Mouse (Mus musculus) intestine, postnatal 0 days (tissue): ENCODE results near the gene Fgfr2. TPM values are rescaled to one million over a fixed set of nuclear protein-coding genes. Genes with fewer than 3 reads are reported as not detected.

Experiments
- ATAC-seq: fragments of 200-750 bp; cut with Nextera tagmentation; 2 replicates; pipeline ENCODE4 v1.8.0; 2017; ENCODE audit warnings: mild to moderate bottlenecking, moderate TSS enrichment, moderate library complexity
- H3K27ac ChIP-seq: fragments of 300-500 bp; sonication (generic); 2 replicates; pipeline ENCODE4 v1.5.1; 2014; ENCODE audit warnings: mild to moderate bottlenecking, low read depth, low read length, moderate library complexity
- H3K27me3 ChIP-seq: fragments of 300-500 bp; sonication (generic); replicated peaks from 2 replicates; pipeline ENCODE4 v1.6.1; 2014; ENCODE audit warnings: low read length, mixed read lengths; ENCODE audit not compliant: control insufficient read depth, insufficient read depth
- H3K36me3 ChIP-seq: fragments of 300-500 bp; sonication (generic); 2 replicates; pipeline ENCODE4 v1.6.1; 2014; ENCODE audit warnings: mild to moderate bottlenecking, moderate library complexity; ENCODE audit not compliant: control insufficient read depth, insufficient read depth
- H3K4me1 ChIP-seq: fragments of 300-500 bp; sonication (generic); replicated peaks from 2 replicates; pipeline ENCODE4 v1.6.1; 2014; ENCODE audit warnings: antibody characterized with exemption, low read length, mixed read lengths; ENCODE audit not compliant: control insufficient read depth, insufficient read depth
- H3K4me2 ChIP-seq: fragments of 300-500 bp; sonication (generic); replicated peaks from 2 replicates; pipeline ENCODE4 v1.6.1; 2014; ENCODE audit warnings: low read depth, mild to moderate bottlenecking, moderate library complexity
- H3K4me3 ChIP-seq: fragments of 300-500 bp; sonication (generic); 2 replicates; pipeline ENCODE4 v1.5.1; 2014; ENCODE audit warnings: low read depth, low read length
- H3K9ac ChIP-seq: fragments of 300-500 bp; sonication (generic); 2 replicates; pipeline ENCODE4 v1.6.1; 2014; ENCODE audit warnings: mild to moderate bottlenecking, low read depth, low read length
- H3K9me3 ChIP-seq: fragments of 300-500 bp; sonication (generic); 2 replicates; pipeline ENCODE4 v1.6.1; 2016; ENCODE audit warnings: mixed run types; ENCODE audit not compliant: control insufficient read depth
- CTCF ChIP-seq: sonication (generic); IDR thresholded peaks from 2 replicates; pipeline ENCODE4 v1.5.1; 2016; ENCODE audit warnings: low read depth, mild to moderate bottlenecking, control low read depth, antibody characterized with exemption, moderate library complexity
- WGBS: fragments of 180-500 bp; shearing (Covaris S2); extraction: QIAGEN DNeasy Blood & Tissue Kit; methylation state at CpG from one replicate; pipeline ENCODE4 v1.1.7; 2014; 5-methylcytosine and 5-hydroxymethylcytosine counted together
- polyA plus RNA-seq: library from polyadenylated mRNA; unstranded; fragments of >200 nt; fragmentation: Nextera tagmentation; extraction: Ambion mirVana; gene quantifications from 2 replicates; pipeline ENCODE4 v1.2.1, GENCODE M21; 2015

The Fgfr2 gene
- polyA plus RNA-seq, 1 experiment from 2014 or later: 29.5 TPM

GRCm38 (mm10) chr7:130944766-130945475, 2178.2 kb downstream of the Fgfr2 start:
- WGBS: 89% methylated on average over 11 of the region's 11 CpGs

GRCm38 (mm10) chr7:130943280-130943895, 2179.8 kb downstream of the Fgfr2 start:
- Histone ChIP-seq H3K4me1 (no peaks in the 10 kb centered on the region), H3K4me3 (no peak overlapping the region), H3K9ac (no peak overlapping the region), H3K9me3 (no peaks in the 10 kb centered on the region), H3K36me3 (no peaks in the 10 kb centered on the region), H3K27ac (no peak overlapping the region), H3K27me3 (peaks cover 5% of the 10 kb centered on the region; the same call in 1 of the 2 replicates), H3K4me2 (no peak overlapping the region)
- ATAC-seq: no peak
- no peak for TF ChIP-seq CTCF
- WGBS: 80% methylated on average over 9 of the region's 9 CpGs

More at GRCm38 (mm10) chr7:130944766-130945475, 2178.2 kb downstream of the Fgfr2 start:
- Histone ChIP-seq H3K27ac (no peak overlapping the region), H3K9ac (no peak overlapping the region), H3K4me3 (no peak overlapping the region), H3K4me1 (no peaks in the 10 kb centered on the region), H3K27me3 (no peaks in the 10 kb centered on the region), H3K9me3 (no peaks in the 10 kb centered on the region), H3K36me3 (no peaks in the 10 kb centered on the region), H3K4me2 (no peak overlapping the region)
- no peak for TF ChIP-seq CTCF
- ATAC-seq: no peak

- no peaks in the 10 kb centered on the region for H3K9me3 ChIP-seq
- ATAC-seq: no peak
- no peak for TF ChIP-seq CTCF
- no peak overlapping the region for H3K9ac ChIP-seq
- no peak overlapping the region for H3K4me2 ChIP-seq
- H3K36me3 ChIP-seq: no peaks in the 10 kb centered on the region
- H3K4me1 ChIP-seq: no peaks in the 10 kb centered on the region
- no peak overlapping the region for H3K27ac ChIP-seq
- H3K27me3 ChIP-seq: peaks cover 31% of the 10 kb centered on the region
- WGBS: 56% methylated on average over 8 of the region's 8 CpGs
- H3K4me3 ChIP-seq: no peak overlapping the region
These were observed 2182.4 kb downstream of the Fgfr2 start for GRCm38 (mm10) chr7:130940733-130941132.

GRCm38 (mm10) chr7:130938896-130939295, 2184.3 kb downstream of the Fgfr2 start:
- WGBS: 86% methylated on average over 8 of the region's 8 CpGs
- TF ChIP-seq CTCF: no peak
- Histone ChIP-seq H3K4me2 (no peak overlapping the region), H3K4me3 (no peak overlapping the region), H3K9ac (no peak overlapping the region), H3K9me3 (no peaks in the 10 kb centered on the region), H3K27ac (no peak overlapping the region), H3K4me1 (no peaks in the 10 kb centered on the region; the same call in 1 of the 2 replicates), H3K36me3 (no peaks in the 10 kb centered on the region), H3K27me3 (peaks cover 44% of the 10 kb centered on the region)
- no peak for ATAC-seq

GRCm38 (mm10) chr7:130938005-130938404, 2185.1 kb downstream of the Fgfr2 start:
- Histone ChIP-seq H3K9me3 (no peaks in the 10 kb centered on the region), H3K36me3 (no peaks in the 10 kb centered on the region), H3K4me1 (no peaks in the 10 kb centered on the region; the same call in 1 of the 2 replicates), H3K4me3 (no peak overlapping the region), H3K4me2 (no peak overlapping the region), H3K9ac (no peak overlapping the region), H3K27me3 (peaks cover 53% of the 10 kb centered on the region), H3K27ac (no peak overlapping the region)
- no peak for ATAC-seq
- 61% methylated on average over 4 of the region's 4 CpGs for WGBS
- TF ChIP-seq CTCF: no peak

GRCm38 (mm10) chr7:130937266-130937841, 2185.8 kb downstream of the Fgfr2 start:
- peak overlapping the region; percentile 55 for H3K4me3 ChIP-seq
- no peaks in the 10 kb centered on the region for H3K9me3 ChIP-seq
- no peak overlapping the region for H3K27ac ChIP-seq
- no peaks in the 10 kb centered on the region; the same call in 1 of the 2 replicates for H3K4me1 ChIP-seq
- no peaks in the 10 kb centered on the region for H3K36me3 ChIP-seq
- TF ChIP-seq CTCF: no peak
- no peak for ATAC-seq
- H3K9ac ChIP-seq: no peak overlapping the region
- H3K4me2 ChIP-seq: peak overlapping the region; percentile 82; the same call in 1 of the 2 replicates
- 32% methylated on average over 12 of the region's 12 CpGs for WGBS
- H3K27me3 ChIP-seq: peaks cover 56% of the 10 kb centered on the region
